Mouse (Mus musculus) thymus, postnatal 10 days (tissue): ENCODE results near the gene Chit1.

Experiments used
- DNase-seq, 2 experiments: peaks; one replicate each; pipeline ENCODE4 v3.0.0; 2021; ENCODE audit warnings: low spot score in 2 of 2

The Chit1 gene

GRCm38 (mm10) chr1:134142363-134142794 is 31.3 kb downstream of the Chit1 start:
- DNase-seq = no peak

GRCm38 (mm10) chr1:134146066-134146465 is 35.0 kb downstream of the Chit1 start:
- DNase-seq = no peak

- DNase-seq = no peak
Measured at GRCm38 (mm10) chr1:134150076-134150475, 39.0 kb downstream of the Chit1 start.

GRCm38 (mm10) chr1:134150745-134151144 is 39.7 kb downstream of the Chit1 start:
- no peak for DNase-seq

- peak; percentile 31 to 71 for DNase-seq
Measured at GRCm38 (mm10) chr1:134151655-134152412, 40.8 kb downstream of the Chit1 start.

- DNase-seq = no peak
Measured at GRCm38 (mm10) chr1:134152626-134153590, 41.9 kb downstream of the Chit1 start.

- DNase-seq = no peak
Measured at GRCm38 (mm10) chr1:134154121-134154520, 43.1 kb downstream of the Chit1 start.

GRCm38 (mm10) chr1:134154655-134155054 is 43.6 kb downstream of the Chit1 start:
- DNase-seq = no peak

- no peak for DNase-seq
Measured at GRCm38 (mm10) chr1:134160404-134160803, 49.4 kb downstream of the Chit1 start.

- DNase-seq = no peak
Measured at GRCm38 (mm10) chr1:134161399-134161798, 50.4 kb downstream of the Chit1 start.

GRCm38 (mm10) chr1:134162510-134163225 is 51.6 kb downstream of the Chit1 start:
- no peak for DNase-seq

- no peak for DNase-seq
Measured at GRCm38 (mm10) chr1:134163476-134163875, 52.4 kb downstream of the Chit1 start.

GRCm38 (mm10) chr1:134164454-134164853 is 53.4 kb downstream of the Chit1 start:
- DNase-seq = no peak

- DNase-seq = no peak
Measured at GRCm38 (mm10) chr1:134166547-134166946, 55.5 kb downstream of the Chit1 start.

- no peak for DNase-seq
Measured at GRCm38 (mm10) chr1:134167416-134168305, 56.6 kb downstream of the Chit1 start.

- no peak for DNase-seq
Measured at GRCm38 (mm10) chr1:134168567-134168966, 57.5 kb downstream of the Chit1 start.

- no peak for DNase-seq
Measured at GRCm38 (mm10) chr1:134168985-134169697, 58.1 kb downstream of the Chit1 start.

- DNase-seq = no peak
Measured at GRCm38 (mm10) chr1:134173081-134173480, 62.0 kb downstream of the Chit1 start.

GRCm38 (mm10) chr1:134177976-134178375 is 66.9 kb downstream of the Chit1 start:
- no peak for DNase-seq

- no peak for DNase-seq
Measured at GRCm38 (mm10) chr1:134182025-134182424, 71.0 kb downstream of the Chit1 start, which contains the start of gene Chil1. Gene Chil1, plus strand, starts transcription at chr1:134182176.
